Comparison of ENCODE assay signal across 9 mouse cellular contexts in the genomic region with DNA sequence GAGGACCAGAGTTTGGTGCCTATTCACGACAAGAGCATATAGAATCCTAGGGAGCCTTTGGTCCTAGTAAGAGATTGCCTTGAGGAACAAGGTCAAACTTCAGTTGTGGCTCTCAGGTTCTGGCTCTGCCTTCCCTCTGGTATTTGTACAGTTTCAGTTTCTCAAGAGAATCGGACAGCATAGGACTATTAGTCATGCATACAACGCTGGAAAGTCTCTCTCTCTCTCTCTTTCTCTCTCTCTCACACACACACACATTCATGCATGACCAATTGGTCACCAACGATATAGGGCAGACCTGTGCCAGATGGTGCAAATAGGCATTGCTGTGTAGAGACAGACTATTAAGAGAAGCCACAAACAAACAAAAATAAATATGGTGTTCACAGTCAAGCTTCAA. TPM values are rescaled to one million over a fixed set of nuclear protein-coding genes. Genes with fewer than 3 reads are reported as not detected.
DNase-seq lines count a peak whose midpoint lies in the region; ATAC-seq lines count a peak whose summit lies in the region.
"Had no signal": no experiment of that assay in that cellular context is flagged by ENCODE, and none has a peak within 500 bp of the region (broad histone marks: within the 10 kb centered on the region; RNA-seq: fewer than 3 reads in every experiment).

No protein-coding gene starts in this region.

- intact Hi-C loops in left cerebral cortex, postnatal 10 days (cut with DNase I) = no loop called here

- H3K27me3 ChIP-seq in liver, embryonic 11.5 days (replicated peaks; ENCODE audit: control insufficient read depth, insufficient read depth, low read length) = no peaks in the 10 kb centered on the region
- H3K27me3 ChIP-seq in embryonic facial prominence, embryonic 13.5 days = no peaks in the 10 kb centered on the region
- H3K27me3 ChIP-seq in intestine, embryonic 16.5 days (replicated peaks; ENCODE audit: control insufficient read depth, insufficient read depth, low read length) = no peaks in the 10 kb centered on the region
- H3K27me3 ChIP-seq in neural tube, embryonic 13.5 days = no peaks in the 10 kb centered on the region

- no peaks in the 10 kb centered on the region for H3K9me3 ChIP-seq in liver, embryonic 11.5 days (ENCODE audit: control insufficient read depth, low read length)
- no peaks in the 10 kb centered on the region for H3K9me3 ChIP-seq in embryonic facial prominence, embryonic 13.5 days
- H3K9me3 ChIP-seq in intestine, embryonic 16.5 days (ENCODE audit: control insufficient read depth, low read length) = no peaks in the 10 kb centered on the region
- H3K9me3 ChIP-seq in neural tube, embryonic 13.5 days = no peaks in the 10 kb centered on the region

- 0 out of 2 replicates have a peak overlapping the region, but pooled peaks have one; percentile 73 for H3K4me3 ChIP-seq in liver, embryonic 11.5 days (ENCODE audit: low read depth, low read length)
- peak overlapping the region; percentile 74 for H3K4me3 ChIP-seq in embryonic facial prominence, embryonic 13.5 days
- H3K4me3 ChIP-seq in intestine, embryonic 16.5 days (ENCODE audit: low read length) = no peak overlapping the region
- H3K4me3 ChIP-seq in neural tube, embryonic 13.5 days = peak overlapping the region; percentile 70; the same call in 1 of the 2 replicates

- H3K36me3 ChIP-seq in liver, embryonic 11.5 days (ENCODE audit: control insufficient read depth, insufficient read depth, low read length) = no peaks in the 10 kb centered on the region
- H3K36me3 ChIP-seq in embryonic facial prominence, embryonic 13.5 days = no peaks in the 10 kb centered on the region
- H3K36me3 ChIP-seq in intestine, embryonic 16.5 days (ENCODE audit: control insufficient read depth, insufficient read depth, low read length) = no peaks in the 10 kb centered on the region
- H3K36me3 ChIP-seq in neural tube, embryonic 13.5 days = no peaks in the 10 kb centered on the region

- peak overlapping the region; percentile 94 for H3K4me2 ChIP-seq in liver, embryonic 11.5 days
- peak overlapping the region; percentile 76 for H3K4me2 ChIP-seq in embryonic facial prominence, embryonic 13.5 days
- H3K4me2 ChIP-seq in intestine, embryonic 16.5 days (ENCODE audit: low read depth, low read length) = peak overlapping the region; percentile 86; the same call in 1 of the 2 replicates
- peak overlapping the region; percentile 73 for H3K4me2 ChIP-seq in neural tube, embryonic 13.5 days

- H3K4me1 ChIP-seq in liver, embryonic 11.5 days (replicated peaks; ENCODE audit: control insufficient read depth, insufficient read depth, low read length) = no peaks in the 10 kb centered on the region
- H3K4me1 ChIP-seq in embryonic facial prominence, embryonic 13.5 days = peaks cover 12% of the 10 kb centered on the region; the same call in 1 of the 2 replicates
- H3K4me1 ChIP-seq in intestine, embryonic 16.5 days (ENCODE audit: control insufficient read depth, insufficient read depth, low read length) = no peaks in the 10 kb centered on the region
- 0 out of 2 replicates have a peak, but pooled peaks cover 5% of the 10 kb centered on the region for H3K4me1 ChIP-seq in neural tube, embryonic 13.5 days (replicated peaks)

- DNase-seq in liver, embryonic 11.5 days (ENCODE audit: low spot score) = no peak
- no peak for DNase-seq in liver
- no peak for DNase-seq in left cerebral cortex, postnatal 10 days (ENCODE audit: extremely low spot score in 1 of 2, low spot score in 2 of 2)
- no peak for DNase-seq in adrenal gland, adult 2 months
- DNase-seq in cerebellum, adult 11-12 months = no peak
- DNase-seq: right cerebral cortex, postnatal 14 days had no signal

- WGBS in liver, embryonic 11.5 days = 75% methylated on average over 4 of the region's 4 CpGs
- WGBS in embryonic facial prominence, embryonic 13.5 days = 72% methylated on average over 4 of the region's 4 CpGs
- 68% methylated on average over 4 of the region's 4 CpGs for WGBS in intestine, embryonic 16.5 days
- 78% methylated on average over 4 of the region's 4 CpGs for WGBS in neural tube, embryonic 13.5 days

- no peak overlapping the region for H3K9ac ChIP-seq in liver, embryonic 11.5 days (ENCODE audit: low read depth, low read length)
- no peak overlapping the region for H3K9ac ChIP-seq in embryonic facial prominence, embryonic 13.5 days
- H3K9ac ChIP-seq in intestine, embryonic 16.5 days (ENCODE audit: low read depth, low read length) = no peak overlapping the region
- H3K9ac ChIP-seq in neural tube, embryonic 13.5 days = no peak overlapping the region

- H3K27ac ChIP-seq in liver, embryonic 11.5 days (ENCODE audit: low read depth, low read length) = no peak overlapping the region
- no peak overlapping the region for H3K27ac ChIP-seq in embryonic facial prominence, embryonic 13.5 days
- H3K27ac ChIP-seq in intestine, embryonic 16.5 days (ENCODE audit: low read length) = no peak overlapping the region
- no peak overlapping the region for H3K27ac ChIP-seq in neural tube, embryonic 13.5 days (replicated peaks)

- ATAC-seq in liver, embryonic 11.5 days (replicated peaks; ENCODE audit: low FRiP score) = no peak
- no peak for ATAC-seq in embryonic facial prominence, embryonic 13.5 days (ENCODE audit: insufficient number of reproducible peaks, insufficient read depth, low FRiP score, low TSS enrichment, low read depth)
- ATAC-seq in intestine, embryonic 16.5 days = no peak
- ATAC-seq in neural tube, embryonic 13.5 days (ENCODE audit: low read depth) = no peak

RNA-seq across cellular contexts. Expression of gene Gk5, which starts 0.9 kb away (rescaled TPM):
- 2.9 and 3.1 TPM in 2 replicates for polyA plus RNA-seq in liver, embryonic 11.5 days (2014; fragmentation: Nextera tagmentation; extraction: Ambion mirVana)
- 6.2 and 6.8 TPM in 2 replicates for polyA plus RNA-seq in embryonic facial prominence, embryonic 13.5 days (2015; fragmentation: Nextera tagmentation; extraction: Ambion mirVana)
- 3.2 TPM in 2 replicates for polyA plus RNA-seq in intestine, embryonic 16.5 days (2015; fragmentation: Nextera tagmentation; extraction: Ambion mirVana)
- 2.1 and 2.9 TPM in 2 replicates for polyA plus RNA-seq in neural tube, embryonic 13.5 days (2015; fragmentation: Nextera tagmentation; extraction: Ambion mirVana)
- total RNA-seq in left cerebral cortex, postnatal 10 days (2021) = 1 to 10 TPM; 6.0 to 6.5 TPM
- 1 to 10 TPM; 4.3 to 8.8 TPM for total RNA-seq in adrenal gland, adult 2 months (2021)
- polyA plus RNA-seq in adrenal gland, adult 2 months (2012; rRNA removed) = 1.5 and 1.7 TPM in 2 replicates
